Mouse (Mus musculus): ENCODE data around the gene Farsb. TPM values are rescaled to one million over a fixed set of nuclear protein-coding genes. Genes with fewer than 3 reads are reported as not detected.

Farsb gene
- total and polyA plus RNA-seq, 2 experiments from 2014 or later = 72.8 to 129 TPM

DNA sequence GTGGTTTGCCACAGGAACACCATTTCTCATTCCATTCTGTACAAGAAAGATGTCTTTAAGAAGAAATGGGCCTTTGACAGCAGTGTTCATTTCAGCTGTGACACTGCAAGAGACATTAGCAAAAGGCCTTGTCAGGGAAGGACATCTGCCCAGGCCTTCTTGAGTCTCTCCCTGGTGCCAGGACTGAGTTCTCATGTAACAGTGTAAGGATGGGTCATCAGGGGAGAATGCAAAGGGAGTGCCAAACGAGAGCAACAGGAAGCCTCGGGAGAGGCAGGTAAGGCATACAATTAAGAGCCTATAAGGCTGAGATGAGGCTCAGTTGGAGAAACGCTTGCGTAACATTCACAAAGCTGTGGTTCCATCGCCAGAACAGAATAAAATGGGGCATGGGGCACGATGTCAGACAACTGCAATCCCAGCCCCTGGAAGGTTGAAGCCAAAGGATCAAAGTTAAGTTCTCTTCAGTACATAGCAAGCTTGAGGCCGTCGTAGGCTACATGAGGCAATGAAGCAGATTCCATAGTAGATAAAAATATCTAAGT, 93.4 kb downstream of the Farsb start:
- Histone ChIP-seq H3K9ac (replicated peaks; ENCODE audit: low read length) (no peak overlapping the region), H3K9me3 (ENCODE audit: low read length) (no peaks in the 10 kb centered on the region), H3K27ac (no peak overlapping the region), H3K4me2 (ENCODE audit: low read depth, low read length) (no peak overlapping the region), H3K36me3 (ENCODE audit: insufficient read depth, low read length) (no peaks in the 10 kb centered on the region), H3K4me3 (ENCODE audit: low read length) (no peak overlapping the region), H3K4me1 (ENCODE audit: insufficient read depth, low read length) (no peaks in the 10 kb centered on the region), H3K27me3 (ENCODE audit: insufficient read depth, low read length) (no peaks in the 10 kb centered on the region)
- WGBS = 65% methylated on average over 8 of the region's 8 CpGs
- no peak for ATAC-seq
- no peak for DNase-seq (ENCODE audit: low spot score)
- TF ChIP-seq CTCF (IDR thresholded peaks at IDR 0.05; ENCODE audit: low read depth) = no peak

DNA sequence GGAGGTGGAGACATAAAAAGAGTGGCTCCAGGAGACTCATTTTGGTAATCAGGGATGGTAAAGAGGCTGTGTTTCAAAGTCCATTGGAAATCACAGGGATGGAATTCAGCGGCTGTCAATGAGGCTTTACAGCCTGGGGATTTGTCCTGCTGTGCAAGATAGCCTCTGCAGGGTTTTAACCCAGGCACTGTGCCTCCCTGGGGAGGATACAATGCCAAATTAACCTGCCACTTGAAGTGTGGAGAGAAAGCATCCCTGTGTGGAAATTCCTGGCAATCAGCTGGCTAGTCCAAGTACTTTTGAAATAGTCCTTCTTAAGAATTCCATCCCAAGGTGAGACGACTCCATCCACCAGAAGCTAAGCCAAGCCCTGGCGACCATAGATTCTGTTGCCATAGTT, 99.8 kb downstream of the Farsb start:
- ATAC-seq (no peak), DNase-seq (ENCODE audit: low spot score) (no peak)
- Histone ChIP-seq H3K9me3 (ENCODE audit: low read length) (no peaks in the 10 kb centered on the region), H3K4me3 (ENCODE audit: low read length) (no peak overlapping the region), H3K27me3 (ENCODE audit: insufficient read depth, low read length) (no peaks in the 10 kb centered on the region), H3K27ac (no peak overlapping the region), H3K4me2 (ENCODE audit: low read depth, low read length) (no peak overlapping the region), H3K36me3 (ENCODE audit: insufficient read depth, low read length) (no peaks in the 10 kb centered on the region), H3K4me1 (ENCODE audit: insufficient read depth, low read length) (no peaks in the 10 kb centered on the region; the same call in 1 of the 2 replicates), H3K9ac (replicated peaks; ENCODE audit: low read length) (no peak overlapping the region)
- no peak for TF ChIP-seq CTCF (IDR thresholded peaks at IDR 0.05; ENCODE audit: low read depth)
- WGBS = 11% methylated on average over 3 of the region's 3 CpGs

DNA sequence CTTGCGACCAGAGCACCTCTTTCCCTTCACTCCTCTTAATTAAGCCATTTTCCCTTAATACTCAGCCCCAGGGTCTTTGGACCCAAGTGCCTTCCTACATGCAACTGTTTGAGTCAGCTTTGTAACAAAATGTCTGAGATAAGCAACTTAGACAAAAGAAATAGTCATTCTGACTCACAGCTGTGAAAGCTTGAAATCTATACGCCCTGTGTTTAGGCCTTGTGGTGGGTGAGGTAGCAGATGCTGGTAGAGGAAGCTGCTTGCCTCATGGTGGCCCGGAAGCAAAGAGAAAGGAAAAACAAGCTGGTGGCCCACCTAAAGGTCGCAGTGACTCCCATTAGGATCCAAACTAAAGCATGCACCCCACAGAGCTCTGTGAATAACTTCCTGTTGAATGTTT, 100.8 kb downstream of the Farsb start:
- H3K27me3 ChIP-seq (ENCODE audit: insufficient read depth, low read length) = no peaks in the 10 kb centered on the region
- H3K9me3 ChIP-seq (ENCODE audit: low read length) = no peaks in the 10 kb centered on the region
- 60% methylated on average over 4 of the region's 4 CpGs for WGBS
- DNase-seq (ENCODE audit: low spot score) (no peak), ATAC-seq (no peak)
- H3K27ac ChIP-seq = no peak overlapping the region
- no peak overlapping the region for H3K4me2 ChIP-seq (ENCODE audit: low read depth, low read length)
- H3K4me3 ChIP-seq (ENCODE audit: low read length) = no peak overlapping the region
- no peak for TF ChIP-seq CTCF (IDR thresholded peaks at IDR 0.05; ENCODE audit: low read depth)
- no peaks in the 10 kb centered on the region for H3K36me3 ChIP-seq (ENCODE audit: insufficient read depth, low read length)
- H3K4me1 ChIP-seq (ENCODE audit: insufficient read depth, low read length) = no peaks in the 10 kb centered on the region; the same call in 1 of the 2 replicates
- H3K9ac ChIP-seq (replicated peaks; ENCODE audit: low read length) = no peak overlapping the region

DNA sequence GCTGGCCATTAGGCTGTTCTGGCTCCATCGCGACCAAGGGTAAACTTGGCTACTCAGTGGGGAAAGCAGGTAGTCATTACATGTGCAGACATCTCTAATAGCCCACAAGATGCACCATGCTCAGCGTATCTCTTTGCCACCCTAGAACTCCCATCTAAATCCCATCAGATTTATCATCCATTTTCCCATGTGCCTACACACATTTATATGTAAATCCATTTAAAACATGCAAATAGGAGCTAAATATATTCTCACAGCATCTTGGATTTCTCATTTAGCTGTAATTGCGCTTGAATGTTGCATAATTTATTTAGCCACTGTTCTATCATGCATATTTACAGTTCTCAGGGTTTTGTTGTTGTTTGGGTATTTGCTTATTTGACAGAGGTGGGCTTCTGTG, 107.7 kb downstream of the Farsb start:
- Histone ChIP-seq H3K4me2 (ENCODE audit: low read depth, low read length) (no peak overlapping the region), H3K9me3 (ENCODE audit: low read length) (no peaks in the 10 kb centered on the region), H3K4me3 (ENCODE audit: low read length) (no peak overlapping the region), H3K9ac (replicated peaks; ENCODE audit: low read length) (no peak overlapping the region), H3K36me3 (ENCODE audit: insufficient read depth, low read length) (no peaks in the 10 kb centered on the region), H3K4me1 (ENCODE audit: insufficient read depth, low read length) (no peaks in the 10 kb centered on the region), H3K27ac (no peak overlapping the region), H3K27me3 (ENCODE audit: insufficient read depth, low read length) (no peaks in the 10 kb centered on the region)
- no peak for DNase-seq (ENCODE audit: low spot score)
- 82% methylated on average over 4 of the region's 4 CpGs for WGBS
- no peak for TF ChIP-seq CTCF (IDR thresholded peaks at IDR 0.05; ENCODE audit: low read depth)
- no peak for ATAC-seq

DNA sequence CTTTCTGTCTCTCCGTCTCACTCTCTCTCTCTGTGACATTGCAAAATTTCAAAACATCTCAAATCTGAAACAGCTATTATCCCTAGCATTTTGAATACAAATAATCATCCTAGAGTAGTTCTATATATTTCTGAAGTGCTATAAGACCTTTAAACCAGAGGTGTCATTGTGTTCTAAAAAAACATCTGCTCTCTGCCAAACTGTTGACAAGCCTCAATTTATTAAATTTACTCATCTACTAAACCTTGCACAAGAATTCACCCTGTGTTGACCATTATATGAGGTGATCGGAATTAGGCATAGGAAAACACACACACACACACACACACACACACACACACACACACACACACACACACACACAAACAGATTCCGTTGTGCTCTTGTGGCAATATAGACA, 113.6 kb downstream of the Farsb start:
- 94% methylated on average over 3 of the region's 3 CpGs for WGBS
- Histone ChIP-seq H3K9ac (replicated peaks; ENCODE audit: low read length) (no peak overlapping the region), H3K36me3 (ENCODE audit: insufficient read depth, low read length) (no peaks in the 10 kb centered on the region), H3K4me1 (ENCODE audit: insufficient read depth, low read length) (peaks cover 11% of the 10 kb centered on the region; the same call in 1 of the 2 replicates), H3K4me2 (ENCODE audit: low read depth, low read length) (no peak overlapping the region), H3K9me3 (ENCODE audit: low read length) (no peaks in the 10 kb centered on the region), H3K4me3 (ENCODE audit: low read length) (no peak overlapping the region), H3K27ac (no peak overlapping the region), H3K27me3 (ENCODE audit: insufficient read depth, low read length) (no peaks in the 10 kb centered on the region)
- DNase-seq (ENCODE audit: low spot score) (no peak), ATAC-seq (no peak)
- TF ChIP-seq CTCF (IDR thresholded peaks at IDR 0.05; ENCODE audit: low read depth) = no peak

DNA sequence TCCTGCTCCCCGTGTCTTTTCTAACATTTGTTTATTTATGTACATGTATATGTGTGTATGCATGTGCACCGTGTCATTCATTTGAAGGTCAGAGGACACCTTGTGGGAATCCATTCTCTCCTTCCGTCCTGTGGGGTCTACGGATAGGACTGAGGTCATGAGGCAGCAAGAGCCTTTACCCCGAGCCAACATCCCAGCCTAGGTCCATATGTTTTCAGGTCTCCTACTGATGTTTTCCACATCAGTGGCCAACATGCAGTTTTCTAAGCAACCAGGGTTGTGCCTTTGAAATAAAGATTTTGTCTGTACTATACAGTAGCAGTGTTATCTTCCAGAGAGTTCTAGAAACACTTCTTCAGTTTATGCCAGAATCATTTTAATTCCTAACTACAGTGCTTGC, 114.9 kb downstream of the Farsb start:
- Histone ChIP-seq H3K4me2 (ENCODE audit: low read depth, low read length) (no peak overlapping the region), H3K36me3 (ENCODE audit: insufficient read depth, low read length) (no peaks in the 10 kb centered on the region), H3K27ac (no peak overlapping the region), H3K9me3 (ENCODE audit: low read length) (no peaks in the 10 kb centered on the region), H3K9ac (replicated peaks; ENCODE audit: low read length) (no peak overlapping the region), H3K27me3 (ENCODE audit: insufficient read depth, low read length) (no peaks in the 10 kb centered on the region), H3K4me3 (ENCODE audit: low read length) (no peak overlapping the region), H3K4me1 (ENCODE audit: insufficient read depth, low read length) (peaks cover 11% of the 10 kb centered on the region; the same call in 1 of the 2 replicates)
- no peak for DNase-seq (ENCODE audit: low spot score)
- 82% methylated on average over 5 of the region's 5 CpGs for WGBS
- no peak for ATAC-seq
- TF ChIP-seq CTCF (IDR thresholded peaks at IDR 0.05; ENCODE audit: low read depth) = no peak

DNA sequence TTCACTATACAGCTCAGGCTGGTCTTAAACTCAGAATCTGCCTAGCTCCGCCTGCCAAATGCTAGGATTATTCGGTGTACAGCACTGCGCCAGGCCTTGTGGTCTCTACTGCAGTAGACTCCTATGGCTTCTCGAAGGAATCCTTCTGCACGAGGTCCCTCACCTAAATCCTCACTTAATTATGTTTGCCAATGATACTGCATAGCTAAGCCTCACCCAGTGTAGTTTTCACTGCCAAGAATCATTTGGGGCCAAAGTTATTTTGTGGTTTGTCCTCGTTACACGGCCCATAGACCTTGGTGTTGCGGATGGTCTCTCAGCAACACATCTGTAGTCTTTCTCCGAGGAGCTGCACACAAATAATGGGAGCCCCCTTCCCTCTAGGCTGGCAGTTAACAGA, 116.4 kb downstream of the Farsb start:
- DNase-seq (ENCODE audit: low spot score) (no peak), ATAC-seq (no peak)
- Histone ChIP-seq H3K4me2 (ENCODE audit: low read depth, low read length) (no peak overlapping the region), H3K4me1 (ENCODE audit: insufficient read depth, low read length) (peaks cover 11% of the 10 kb centered on the region; the same call in 1 of the 2 replicates), H3K27ac (no peak overlapping the region), H3K9ac (replicated peaks; ENCODE audit: low read length) (no peak overlapping the region), H3K9me3 (ENCODE audit: low read length) (no peaks in the 10 kb centered on the region), H3K4me3 (ENCODE audit: low read length) (no peak overlapping the region), H3K27me3 (ENCODE audit: insufficient read depth, low read length) (no peaks in the 10 kb centered on the region), H3K36me3 (ENCODE audit: insufficient read depth, low read length) (no peaks in the 10 kb centered on the region)
- no peak for TF ChIP-seq CTCF (IDR thresholded peaks at IDR 0.05; ENCODE audit: low read depth)
- 85% methylated on average over 9 of the region's 9 CpGs for WGBS

Measured in hindbrain, postnatal 0 days (tissue).